Mouse (Mus musculus): ENCODE data around the gene Tmem230. TPM values are rescaled to one million over a fixed set of nuclear protein-coding genes. Genes with fewer than 3 reads are reported as not detected.
A peak's percentile ranks its signal among the peaks of the same experiment; 100 is the strongest.

Gene Tmem230
- total and polyA plus RNA-seq, 3 experiments: 27.7 to 38.2 (median 34.7) TPM

DNA sequence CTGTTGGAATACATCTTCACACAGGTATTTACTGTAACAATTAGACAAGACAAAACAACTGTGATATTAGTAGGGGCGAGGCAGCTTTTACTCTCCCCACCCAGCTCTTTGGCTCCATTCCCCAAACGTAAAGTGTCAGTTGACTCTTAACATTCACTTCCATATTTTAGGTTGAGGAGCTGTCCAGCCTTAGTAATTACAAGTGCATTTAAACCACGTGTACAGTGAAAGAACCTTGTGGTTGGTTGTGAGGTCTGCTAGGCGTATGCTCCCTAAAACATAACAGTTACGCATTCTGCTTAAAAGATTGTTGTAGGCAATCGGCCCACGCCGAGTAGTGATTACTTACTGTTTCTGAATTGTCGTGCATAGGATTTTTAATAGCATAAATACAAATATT is 17.6 kb upstream of the Tmem230 start (continued):
- TF ChIP-seq ZKSCAN1 (IDR thresholded peaks at IDR 0.05; ENCODE audit: borderline replicate concordance, low read depth, low read length) (no peak), POLR2A (IDR thresholded peaks at IDR 0.05; ENCODE audit: low read depth, low read length) (no peak)

DNA sequence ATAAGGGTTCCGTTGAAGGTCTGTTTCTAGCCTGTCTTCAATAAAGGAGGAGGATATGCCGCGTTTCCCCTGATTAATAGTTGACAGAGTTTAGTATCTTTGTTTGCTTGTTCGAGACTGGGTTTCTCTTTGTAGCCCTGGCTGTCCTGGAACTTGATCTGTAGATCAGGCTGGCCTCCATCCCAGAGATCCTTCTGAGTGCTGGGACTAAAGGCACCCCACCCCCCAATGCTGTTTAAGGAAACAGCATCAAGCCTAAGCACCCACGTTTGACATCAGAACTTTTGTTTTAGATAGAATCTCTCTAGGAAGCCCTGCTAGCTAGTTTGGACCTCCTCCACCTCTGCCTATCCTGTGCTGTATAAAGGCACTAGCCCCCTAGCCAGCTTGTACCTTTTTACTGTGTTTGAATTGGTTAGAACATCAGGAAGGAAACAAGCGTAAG is 16.7 kb upstream of the Tmem230 start:
- Histone ChIP-seq H3K4me3 (replicated peaks in 1 of 3; ENCODE audit: low read depth in 2 of 3, low read length in 2 of 3, poor library complexity in 1 of 3) (peak overlapping the region; percentile 90 to 99 (median 93)), H3K27ac (ENCODE audit: insufficient read depth, low read depth) (peak overlapping the region; percentile 20; the same call in 1 of the 2 replicates), H3K79me2 (replicated peaks; ENCODE audit: control insufficient read depth, extremely low read depth, insufficient read depth, poor library complexity, severe bottlenecking) (peaks cover 33% of the 10 kb centered on the region), H3K4me2 (ENCODE audit: insufficient read depth, low read depth, poor library complexity, severe bottlenecking) (peak overlapping the region; percentile 96), H3K27me3 (replicated peaks) (no peaks in the 10 kb centered on the region), H3K9ac (ENCODE audit: insufficient read depth, low read depth) (peak overlapping the region; percentile 64; the same call in 1 of the 2 replicates), H3K36me3 (replicated peaks in 1 of 2; ENCODE audit: control insufficient read depth in 1 of 2, insufficient read depth in 1 of 2, low read length in 1 of 2) (no peaks in the 10 kb centered on the region), H3K9me3 (replicated peaks; ENCODE audit: low read length) (no peaks in the 10 kb centered on the region), H3K4me1 (ENCODE audit: control insufficient read depth in 1 of 2, insufficient read depth in 2 of 2) (peaks cover 4 to 31% of the 10 kb centered on the region in 2 experiments)
- DNase-seq (ENCODE audit: extremely low read depth): no peak
- dilution Hi-C loops (cut with MboI; ENCODE audit: extremely low pct_ligation_motif_present, extremely low pct_unique_long_range_greater_than_20kb, low sequenced_read_pairs) (no loop called here), in situ Hi-C loops (cut with MboI; ENCODE audit: low pct_ligation_motif_present, low pct_unique_long_range_greater_than_20kb, low sequenced_read_pairs) (loop anchor here (5.0 kb wide), 1 partner anchor 38 kb away; no protein-coding TSS in a partner anchor)
- TF ChIP-seq E2F4 (IDR thresholded peaks at IDR 0.05; ENCODE audit: insufficient replicate concordance, low read depth, low read length) (no peak), KAT2A (IDR thresholded peaks at IDR 0.05; ENCODE audit: insufficient replicate concordance, low read length) (no peak), CTCF (conservative IDR thresholded peaks at IDR 0.05 in 1 of 2, IDR thresholded peaks at IDR 0.05 in 1 of 2; ENCODE audit: low read depth in 2 of 2, low read length in 2 of 2) (no peak), EP300 (IDR thresholded peaks at IDR 0.05; ENCODE audit: low read length) (peak; percentile 34; the same call in 1 of the 2 replicates), JUND (conservative IDR thresholded peaks at IDR 0.05; ENCODE audit: low read depth, low read length) (no peak), MYC (IDR thresholded peaks at IDR 0.05; ENCODE audit: low read depth, low read length) (peak; percentile 12; the same call in 1 of the 2 replicates), POLR2AphosphoS2 (IDR thresholded peaks at IDR 0.05; ENCODE audit: low read depth, low read length) (no peak), IRF4 (IDR thresholded peaks at IDR 0.05; ENCODE audit: low read depth, low read length) (no peak), ZC3H11A (IDR thresholded peaks at IDR 0.05; ENCODE audit: low read depth, low read length) (no peak), SMC3 (IDR thresholded peaks at IDR 0.05; ENCODE audit: low read depth, low read length) (no peak), PAX5 (IDR thresholded peaks at IDR 0.05; ENCODE audit: low read length) (no peak), JUN (IDR thresholded peaks at IDR 0.05; ENCODE audit: insufficient read depth, low read depth, low read length) (no peak), ZMIZ1 (IDR thresholded peaks at IDR 0.05; ENCODE audit: low read depth, low read length) (no peak; the same call in 1 of the 2 replicates), ZNF384 (IDR thresholded peaks at IDR 0.05; ENCODE audit: low read depth, low read length) (no peak), TBP (conservative IDR thresholded peaks at IDR 0.05; ENCODE audit: low read depth, low read length) (0 out of 2 replicates have a peak, but pooled peaks have one; percentile 34), ZKSCAN1 (IDR thresholded peaks at IDR 0.05; ENCODE audit: borderline replicate concordance, low read depth, low read length) (no peak), UBTF (IDR thresholded peaks at IDR 0.05; ENCODE audit: low read depth, low read length) (0 out of 2 replicates have a peak, but pooled peaks have one; percentile 38), RAD21 (IDR thresholded peaks at IDR 0.05; ENCODE audit: low read depth, low read length) (no peak), MEF2A (IDR thresholded peaks at IDR 0.05; ENCODE audit: borderline replicate concordance, low read depth, low read length) (0 out of 2 replicates have a peak, but pooled peaks have one; percentile 10), USF2 (conservative IDR thresholded peaks at IDR 0.05; ENCODE audit: low read depth, low read length) (no peak), CHD2 (IDR thresholded peaks at IDR 0.05; ENCODE audit: low read length) (peak; percentile 48; the same call in 1 of the 2 replicates), RCOR1 (conservative IDR thresholded peaks at IDR 0.05; ENCODE audit: low read depth, low read length) (no peak), NELFE (IDR thresholded peaks at IDR 0.05; ENCODE audit: low read depth, low read length) (no peak), ELF1 (IDR thresholded peaks at IDR 0.05; ENCODE audit: low read depth, low read length) (0 out of 2 replicates have a peak, but pooled peaks have one; percentile 30), BHLHE40 (IDR thresholded peaks at IDR 0.05; ENCODE audit: low read depth, low read length) (no peak), ETS1 (conservative IDR thresholded peaks at IDR 0.05; ENCODE audit: low read depth, low read length) (no peak), MXI1 (IDR thresholded peaks at IDR 0.05; ENCODE audit: low read depth, low read length) (no peak), TCF12 (IDR thresholded peaks at IDR 0.05; ENCODE audit: low read depth, low read length) (0 out of 2 replicates have a peak, but pooled peaks have one; percentile 20), CHD1 (IDR thresholded peaks at IDR 0.05; ENCODE audit: low read depth, low read length) (no peak), NRF1 (IDR thresholded peaks at IDR 0.05; ENCODE audit: low read depth, low read length) (no peak), MAFK (IDR thresholded peaks at IDR 0.05; ENCODE audit: insufficient replicate concordance, low read length) (no peak), MAX (IDR thresholded peaks at IDR 0.05; ENCODE audit: low read length) (no peak; the same call in 1 of the 2 replicates), USF1 (IDR thresholded peaks at IDR 0.05; ENCODE audit: low read depth, low read length) (no peak), POLR2A (IDR thresholded peaks at IDR 0.05; ENCODE audit: low read depth, low read length) (no peak), MAZ (IDR thresholded peaks at IDR 0.05; ENCODE audit: low read depth, low read length) (no peak), GABPA (IDR thresholded peaks at IDR 0.05; ENCODE audit: insufficient replicate concordance, low read depth, low read length) (no peak), SIN3A (IDR thresholded peaks at IDR 0.05; ENCODE audit: low read length) (peak; percentile 81; the same call in 1 of the 2 replicates)

All from CH12.LX (cell line).